Mouse (Mus musculus) spleen, postnatal 36 days (tissue): ENCODE results near the gene AI597479.
A peak's percentile ranks its signal among the peaks of the same experiment; 100 is the strongest.
"Not testable (repeated sequence)": the region's sequence is repeated elsewhere in the genome, so short reads cannot be mapped to it uniquely, and the experiment has no call there.

Experiments used
- DNase-seq, 2 experiments: peaks; one replicate each; pipeline ENCODE4 v3.0.0; 2022; ENCODE audit warnings: low spot score in 2 of 2, mixed read lengths in 1 of 2

AI597479 gene

GRCm38 (mm10) chr1:43124726-43125125 is 26.2 kb downstream of the AI597479 start:
- no peak for DNase-seq

DNA sequence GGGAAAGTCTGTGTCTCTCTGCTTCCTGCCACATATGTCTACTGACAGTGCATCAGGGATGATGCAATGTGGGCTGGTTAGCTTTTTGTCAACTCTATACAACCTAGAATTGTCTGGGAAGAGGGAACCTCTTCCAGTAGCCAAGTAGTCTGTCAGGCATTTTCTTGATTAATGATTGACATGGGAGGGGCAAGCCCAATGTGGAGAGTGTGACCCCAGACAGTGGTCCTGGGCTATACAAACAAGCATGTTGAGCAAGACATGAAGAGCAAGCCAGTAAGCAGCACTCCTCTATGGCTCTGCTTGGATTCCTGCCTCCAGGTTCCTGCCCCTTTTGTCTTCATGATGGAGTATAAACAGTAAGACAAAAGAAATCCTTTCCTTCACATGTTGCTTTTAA is 28.7 kb downstream of the AI597479 start:
- no peak for DNase-seq

- peak in 1 of 2 experiments; percentile 22 for DNase-seq
Observed at GRCm38 (mm10) chr1:43127820-43128610, 29.5 kb downstream of the AI597479 start.

DNA sequence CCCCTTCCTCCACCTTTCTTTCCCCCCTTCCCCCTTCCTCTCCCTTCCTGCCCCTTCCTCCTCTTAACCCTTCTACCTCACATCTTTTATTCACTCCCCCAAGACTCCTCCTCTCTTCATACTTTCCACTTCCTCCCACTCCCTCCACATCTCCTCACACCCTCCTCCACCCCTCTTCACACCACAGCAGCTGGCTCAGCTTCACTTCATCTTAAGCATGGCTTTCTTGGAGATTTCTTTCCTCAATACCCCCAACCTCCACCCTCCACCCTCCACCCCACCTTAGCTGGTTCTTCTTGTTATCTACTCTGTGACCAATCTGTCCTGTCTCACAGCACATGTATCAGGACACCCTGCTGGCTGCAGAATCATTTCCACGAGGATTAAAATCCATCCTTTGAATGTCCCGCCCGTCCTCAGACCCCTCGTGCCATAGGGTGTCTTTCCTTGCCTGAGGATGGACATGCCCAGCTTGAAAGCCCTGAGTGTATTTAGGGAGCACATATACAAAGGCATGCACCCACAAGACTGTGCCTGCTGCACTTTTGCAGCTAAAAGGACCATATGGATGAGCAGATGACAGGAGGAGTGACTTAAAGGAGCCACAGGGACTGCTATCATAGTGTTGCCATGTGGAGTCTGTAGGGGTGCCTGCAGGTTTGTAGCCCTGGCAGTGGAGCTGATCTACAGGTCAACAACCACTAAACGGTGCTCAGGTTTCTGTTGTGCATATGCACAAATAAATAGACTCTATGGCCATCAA is 31.9 kb downstream of the AI597479 start:
- DNase-seq = no peak

DNA sequence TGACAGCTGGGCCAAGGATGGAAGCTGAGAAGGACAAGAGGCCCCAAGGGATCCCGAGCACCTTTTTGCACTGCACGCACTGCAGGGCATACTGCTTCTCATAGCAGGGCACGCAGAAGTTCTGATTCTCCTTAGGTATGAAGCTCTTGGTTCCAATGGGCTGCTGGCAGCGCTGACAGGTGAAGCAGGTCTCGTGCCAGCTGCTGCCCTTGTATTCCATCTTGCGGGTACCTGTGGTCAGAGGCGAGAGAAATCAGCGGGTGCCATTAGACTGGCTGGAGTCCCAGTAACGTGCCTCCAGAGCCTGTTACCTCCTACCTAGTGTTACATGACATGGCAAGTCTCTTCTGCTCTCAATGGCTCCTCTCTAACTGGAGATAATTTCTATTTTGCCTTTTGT is 33.1 kb downstream of the AI597479 start:
- DNase-seq = no peak

DNA sequence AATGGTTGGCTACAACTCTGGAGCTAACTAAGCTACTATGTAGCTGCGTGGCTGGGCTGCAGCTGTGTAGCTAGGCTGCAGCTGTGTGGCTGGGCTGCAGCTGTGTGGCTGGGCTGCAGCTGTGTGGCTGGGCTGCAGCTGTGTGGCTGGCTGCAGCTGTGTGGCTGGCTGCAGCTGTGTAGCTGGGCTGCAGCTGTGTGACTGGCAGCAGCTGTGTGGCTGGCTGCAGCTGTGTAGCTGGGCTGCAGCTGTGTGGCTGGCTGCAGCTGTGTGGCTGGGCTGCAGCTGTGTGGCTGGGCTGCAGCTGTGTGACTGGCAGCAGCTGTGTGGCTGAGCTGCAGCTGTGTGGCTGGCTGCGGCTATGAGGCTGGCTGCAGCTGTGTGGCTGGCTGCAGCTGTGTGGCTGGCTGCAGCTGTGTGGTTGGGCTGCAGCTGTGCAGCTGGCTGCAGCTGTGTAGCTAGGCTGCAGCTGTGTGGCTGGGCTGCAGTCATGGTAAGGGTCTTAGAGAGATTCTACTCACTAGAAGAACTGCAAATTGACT is 38.0 kb downstream of the AI597479 start:
- DNase-seq = not testable (repeated sequence)

DNA sequence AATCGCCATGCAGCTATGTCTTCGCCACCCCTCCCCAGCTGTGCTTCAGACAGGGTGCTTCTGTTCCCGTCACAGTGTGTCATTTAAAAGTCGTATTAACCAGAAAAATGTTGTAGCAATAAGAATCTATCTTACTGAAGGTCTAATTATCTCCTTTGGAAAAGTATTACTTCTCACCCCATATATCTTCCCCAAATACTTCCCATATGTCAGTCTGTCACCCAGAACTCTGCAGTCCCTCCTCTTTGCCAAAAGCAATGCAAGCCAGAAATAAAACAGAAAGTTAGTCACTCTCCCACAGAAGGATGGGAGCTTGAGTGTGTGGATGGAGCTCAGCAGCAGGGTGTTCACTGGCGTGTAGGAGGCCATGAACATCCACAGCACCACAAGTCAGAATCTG is 38.8 kb downstream of the AI597479 start:
- no peak for DNase-seq

- no peak for DNase-seq
Observed at GRCm38 (mm10) chr1:43138268-43138812, 39.8 kb downstream of the AI597479 start.

GRCm38 (mm10) chr1:43139587-43140266 is 41.2 kb downstream of the AI597479 start:
- peak; percentile 63 to 69 for DNase-seq

DNA sequence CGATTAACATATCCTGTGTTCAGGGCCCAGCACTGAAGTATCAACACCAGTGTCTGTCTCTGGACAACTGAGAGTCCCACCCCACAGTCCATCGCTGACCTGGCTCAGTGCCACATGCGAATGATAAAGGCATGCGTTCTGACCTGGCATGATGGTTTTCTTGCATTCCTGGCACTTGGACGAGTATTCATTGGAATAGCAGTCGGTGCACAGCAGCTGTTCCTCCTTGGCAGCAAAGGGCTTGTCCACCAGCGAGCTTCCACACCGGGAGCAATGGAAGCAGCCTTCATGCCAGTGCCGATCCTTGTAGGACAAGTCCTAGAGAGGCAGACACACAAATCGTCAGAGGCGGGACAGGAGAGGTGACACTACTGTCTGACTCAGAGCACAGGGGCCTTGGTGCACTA is 43.0 kb downstream of the AI597479 start:
- DNase-seq = no peak

DNA sequence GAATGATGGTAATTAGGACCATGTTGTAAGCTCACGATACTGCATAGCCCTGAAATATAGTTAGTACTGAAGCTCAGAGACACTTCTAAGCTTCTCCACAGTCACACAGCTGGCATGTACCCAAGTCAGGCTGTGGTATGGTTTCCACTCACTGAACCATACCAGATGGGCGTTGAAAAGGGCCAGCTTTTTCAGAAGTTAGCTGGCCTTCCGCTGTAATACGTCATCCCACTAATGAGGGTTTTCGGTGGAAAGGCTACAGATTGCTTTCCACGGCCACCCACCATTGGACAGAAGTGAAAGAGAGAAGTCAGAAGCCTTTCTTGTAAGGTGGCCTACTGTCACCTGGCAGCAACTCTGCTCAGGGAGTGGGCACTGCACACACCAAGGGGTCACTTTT is 44.3 kb downstream of the AI597479 start:
- no peak for DNase-seq

DNA sequence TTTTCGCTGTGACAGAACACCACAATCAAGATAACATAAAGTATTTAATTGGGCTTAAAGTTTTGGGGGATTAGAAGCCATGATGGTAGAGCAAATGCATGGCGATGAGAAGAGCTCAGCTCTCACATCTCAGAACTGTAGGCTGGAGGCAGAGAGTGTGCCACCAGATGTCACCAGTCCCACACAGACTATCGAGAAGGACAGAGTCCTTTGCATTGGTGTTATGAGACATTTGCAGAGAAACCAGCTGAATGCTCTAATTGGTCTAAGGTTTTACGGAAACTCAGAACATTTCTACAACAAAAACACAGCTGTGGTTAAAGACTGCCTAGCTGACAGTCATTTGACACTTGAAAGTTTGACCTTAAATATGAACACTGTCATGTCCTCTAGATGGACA is 44.8 kb downstream of the AI597479 start:
- DNase-seq = no peak

DNA sequence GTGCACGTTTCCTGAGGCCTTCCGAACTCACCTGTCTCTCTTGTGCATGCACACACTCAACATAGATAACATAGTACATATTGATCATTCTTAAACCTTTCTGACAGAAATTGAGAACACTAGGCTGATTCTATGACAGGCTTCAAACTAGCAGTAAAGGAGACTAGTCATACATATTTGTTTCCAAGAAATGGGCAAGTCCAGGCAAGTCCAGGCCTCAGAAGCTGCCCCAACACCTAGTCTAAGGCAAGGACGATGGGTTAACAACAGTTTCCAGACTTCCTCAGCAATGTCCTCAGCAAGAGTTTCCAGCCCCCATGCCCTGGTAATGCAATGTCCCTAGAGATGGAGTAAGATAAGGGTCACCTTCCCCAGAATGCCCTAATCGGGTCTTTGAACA is 45.3 kb downstream of the AI597479 start:
- DNase-seq = no peak

GRCm38 (mm10) chr1:43144338-43144906 is 45.9 kb downstream of the AI597479 start:
- no peak for DNase-seq

GRCm38 (mm10) chr1:43145388-43145787 is 46.9 kb downstream of the AI597479 start:
- no peak for DNase-seq

- DNase-seq = no peak
Observed at GRCm38 (mm10) chr1:43147474-43147873, 49.0 kb downstream of the AI597479 start.

DNA sequence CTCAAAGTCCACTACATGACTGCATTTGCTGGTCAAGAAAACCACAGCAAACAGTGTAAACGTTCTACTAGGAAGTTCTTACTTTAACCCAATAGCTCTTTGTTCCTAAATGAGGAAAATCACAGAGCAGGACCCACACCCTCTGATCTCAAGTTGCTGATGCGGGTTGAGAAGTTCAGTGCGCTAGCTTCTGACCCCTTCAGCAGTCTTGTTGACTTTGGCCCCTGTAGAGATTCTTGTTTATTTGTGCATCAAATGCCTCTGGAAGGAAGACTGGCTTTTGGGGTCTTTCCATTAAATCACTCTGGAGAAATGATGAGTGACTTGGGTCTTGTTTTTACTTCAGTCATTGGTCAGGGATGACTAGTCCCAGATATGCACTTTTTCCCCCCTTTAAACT is 51.7 kb downstream of the AI597479 start:
- DNase-seq = no peak

GRCm38 (mm10) chr1:43152626-43153025 is 54.1 kb downstream of the AI597479 start:
- no peak for DNase-seq

DNA sequence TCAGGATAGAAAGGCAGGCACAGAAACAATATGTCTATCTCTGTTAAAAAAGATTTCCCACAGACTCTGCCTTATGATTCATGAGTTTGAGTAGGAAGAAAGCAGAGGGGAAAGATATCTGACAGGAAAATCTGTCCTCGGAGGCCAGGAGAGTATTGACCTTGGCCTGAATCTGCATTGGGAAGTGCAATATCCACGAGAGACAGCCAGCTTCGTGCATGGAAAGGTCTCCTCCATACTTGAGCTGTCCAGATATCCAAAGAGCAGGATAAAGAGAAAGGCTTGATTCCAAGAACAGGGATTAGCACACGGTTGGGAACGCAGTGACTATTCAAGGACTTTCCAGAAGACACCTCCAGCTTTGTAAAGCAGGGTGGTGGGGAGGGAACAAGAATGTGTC is 55.0 kb downstream of the AI597479 start:
- no peak for DNase-seq

DNA sequence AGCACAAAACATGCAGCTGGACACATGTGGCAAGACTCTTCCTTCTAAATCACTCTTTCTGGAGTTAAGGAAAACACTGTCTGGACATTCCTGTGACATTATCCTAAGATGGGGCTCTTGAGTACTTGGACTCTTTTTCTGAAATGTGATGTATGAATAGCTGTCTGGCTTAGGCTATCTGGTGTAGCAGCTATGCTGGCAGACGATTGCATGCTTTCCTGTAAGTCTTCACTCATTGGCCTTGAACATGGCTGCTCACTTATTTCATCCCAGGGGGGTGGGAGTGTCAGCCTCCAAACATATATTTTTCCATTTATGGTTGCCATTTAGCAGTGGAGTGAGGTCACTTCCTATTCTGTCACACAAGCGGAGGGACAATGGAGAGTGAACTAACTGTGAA is 56.0 kb downstream of the AI597479 start:
- DNase-seq = no peak

DNA sequence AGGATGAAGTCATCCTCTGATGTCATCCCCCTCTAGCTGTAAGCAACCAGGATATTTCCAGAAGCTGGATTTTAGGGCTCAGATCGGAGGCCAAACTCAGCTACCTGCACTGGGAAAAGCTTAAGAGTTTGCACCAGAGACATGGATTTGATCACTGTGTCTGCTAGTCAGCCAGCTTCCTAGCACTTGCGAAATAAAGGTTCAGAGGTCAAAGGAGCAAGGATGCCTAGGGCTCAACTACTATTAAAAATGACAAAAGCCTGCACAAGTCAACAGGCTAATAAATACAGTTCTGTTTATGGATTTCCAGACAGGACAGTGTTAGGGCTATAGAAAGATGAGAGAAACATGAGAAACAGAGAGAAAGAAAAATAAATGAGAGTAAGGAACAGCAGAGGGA is 59.4 kb downstream of the AI597479 start:
- DNase-seq = no peak

GRCm38 (mm10) chr1:43159429-43159828 is 60.9 kb downstream of the AI597479 start:
- DNase-seq = no peak
